Mouse (Mus musculus) bone marrow, adult 2 months (tissue): ENCODE data around the gene Tmem167.

ENCODE experiments used
- CTCF ChIP-seq: fragments of 200-500 bp; IDR thresholded peaks from 2 replicates; pipeline ENCODE4 v1.5.1; 2011; ENCODE audit warnings: low read length, control low read depth; ENCODE audit not compliant: control insufficient read depth, insufficient read depth
- POLR2A ChIP-seq: fragments of 200-500 bp; IDR thresholded peaks from 2 replicates; pipeline ENCODE4 v1.6.1; 2011; ENCODE audit warnings: low read depth, mild to moderate bottlenecking, control low read depth, low read length, borderline replicate concordance; ENCODE audit not compliant: control insufficient read depth

- TF ChIP-seq CTCF (no peak), POLR2A (no peak)
These were observed 17.2 kb downstream of the Tmem167 start for GRCm38 (mm10) chr13:90106139-90106538.
